Mouse (Mus musculus) heart, embryonic 16.5 days (tissue): ENCODE measurements around the gene Cfap157. TPM values are rescaled to one million over a fixed set of nuclear protein-coding genes. Genes with fewer than 3 reads are reported as not detected.

Experiments used
- ATAC-seq: fragments of 200-750 bp; cut with Nextera tagmentation; replicated peaks from 2 replicates; pipeline ENCODE4 v1.8.0; 2017; ENCODE audit warnings: moderate number of reproducible peaks; ENCODE audit not compliant: insufficient read depth, low FRiP score; ENCODE audit errors: extremely low read depth
- H3K27ac ChIP-seq: fragments of 300-500 bp; sonication (generic); 2 replicates; pipeline ENCODE4 v1.5.1; 2014; ENCODE audit warnings: mild to moderate bottlenecking, low read length, control low read depth, moderate library complexity
- H3K27me3 ChIP-seq: fragments of 300-500 bp; sonication (generic); 2 replicates; pipeline ENCODE4 v1.6.1; 2014; ENCODE audit warnings: low read length, mixed read lengths; ENCODE audit not compliant: control insufficient read depth, insufficient read depth
- H3K36me3 ChIP-seq: fragments of 300-500 bp; sonication (generic); 2 replicates; pipeline ENCODE4 v1.6.1; 2014; ENCODE audit not compliant: control insufficient read depth, insufficient read depth
- H3K4me1 ChIP-seq: fragments of 300-500 bp; sonication (generic); 2 replicates; pipeline ENCODE4 v1.6.1; 2014; ENCODE audit warnings: low read length, mixed read lengths; ENCODE audit not compliant: control insufficient read depth, insufficient read depth
- H3K4me2 ChIP-seq: fragments of 300-500 bp; sonication (generic); 2 replicates; pipeline ENCODE4 v1.6.1; 2014; ENCODE audit warnings: low read depth, mild to moderate bottlenecking, control low read depth, low read length
- H3K4me3 ChIP-seq: fragments of 300-500 bp; sonication (generic); 2 replicates; pipeline ENCODE4 v1.5.1; 2014; ENCODE audit warnings: mild to moderate bottlenecking, control low read depth, low read length
- H3K9ac ChIP-seq: fragments of 300-500 bp; sonication (generic); 2 replicates; pipeline ENCODE4 v1.6.1; 2014; ENCODE audit warnings: low read length, control low read depth
- H3K9me3 ChIP-seq: fragments of 300-500 bp; sonication (generic); replicated peaks from 2 replicates; pipeline ENCODE4 v1.6.1; 2016; ENCODE audit warnings: low read length; ENCODE audit not compliant: control insufficient read depth
- WGBS: fragments of 180-500 bp; shearing (Covaris S2); extraction: QIAGEN DNeasy Blood & Tissue Kit; methylation state at CpG from one replicate; pipeline ENCODE4 v1.1.7; 2014; 5-methylcytosine and 5-hydroxymethylcytosine counted together
- polyA plus RNA-seq: library from polyadenylated mRNA; unstranded; fragments of >200 nt; fragmentation: Nextera tagmentation; extraction: Ambion mirVana; gene quantifications from 2 replicates; pipeline ENCODE4 v1.2.1, GENCODE M21; 2015

Cfap157 gene
- polyA plus RNA-seq, 1 experiment from 2014 or later: 0.53 TPM

GRCm38 (mm10) chr2:32736306-32736829 is 47.9 kb downstream of the Cfap157 start:
- no peaks in the 10 kb centered on the region for H3K36me3 ChIP-seq
- no peak overlapping the region for H3K4me2 ChIP-seq
- ATAC-seq: no peak
- peaks cover 8% of the 10 kb centered on the region for H3K27me3 ChIP-seq
- peaks cover 19% of the 10 kb centered on the region for H3K4me1 ChIP-seq
- H3K9me3 ChIP-seq: no peaks in the 10 kb centered on the region
- 38% methylated on average over 3 of the region's 3 CpGs for WGBS
- H3K27ac ChIP-seq: 0 out of 2 replicates have a peak overlapping the region, but pooled peaks have one; percentile 3
- no peak overlapping the region for H3K9ac ChIP-seq
- H3K4me3 ChIP-seq: no peak overlapping the region

DNA sequence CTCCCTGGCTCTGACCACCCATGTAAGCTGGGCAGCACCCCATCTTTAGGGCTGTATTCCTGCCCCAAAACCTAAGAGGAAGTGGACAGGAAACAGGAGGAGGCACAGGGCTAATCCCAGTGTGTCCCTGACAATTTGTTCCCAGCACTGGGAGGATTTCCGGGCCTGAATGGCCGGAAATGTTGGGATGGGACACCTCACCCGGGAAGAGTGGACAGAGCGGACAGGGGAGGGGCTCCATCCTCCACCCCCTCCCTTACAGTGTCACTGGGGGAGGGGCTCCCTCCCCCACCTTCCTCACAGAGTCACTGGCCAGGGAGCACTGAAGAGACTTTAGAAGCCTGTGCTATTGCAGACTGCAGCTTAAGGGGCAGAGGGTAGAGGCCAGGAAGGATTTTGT is 49.3 kb downstream of the Cfap157 start:
- H3K27me3 ChIP-seq: no peaks in the 10 kb centered on the region
- peak overlapping the region; percentile 84 for H3K27ac ChIP-seq
- no peaks in the 10 kb centered on the region for H3K9me3 ChIP-seq
- no peak overlapping the region for H3K9ac ChIP-seq
- no peak overlapping the region for H3K4me3 ChIP-seq
- peaks cover 17% of the 10 kb centered on the region for H3K4me1 ChIP-seq
- peak overlapping the region; percentile 27; the same call in 1 of the 2 replicates for H3K4me2 ChIP-seq
- peak; percentile 64 for ATAC-seq
- no peaks in the 10 kb centered on the region for H3K36me3 ChIP-seq
- 59% methylated on average over 4 of the region's 4 CpGs for WGBS

- Histone ChIP-seq H3K36me3 (no peaks in the 10 kb centered on the region), H3K4me2 (no peak overlapping the region), H3K27me3 (no peaks in the 10 kb centered on the region), H3K9ac (no peak overlapping the region), H3K4me1 (peaks cover 17% of the 10 kb centered on the region), H3K4me3 (no peak overlapping the region), H3K9me3 (no peaks in the 10 kb centered on the region), H3K27ac (peak overlapping the region; percentile 84)
- ATAC-seq: peak; percentile 10; the same call in 1 of the 2 replicates
- 39% methylated on average over 4 of the region's 4 CpGs for WGBS
Observed at GRCm38 (mm10) chr2:32734480-32734879, 49.7 kb downstream of the Cfap157 start.

DNA sequence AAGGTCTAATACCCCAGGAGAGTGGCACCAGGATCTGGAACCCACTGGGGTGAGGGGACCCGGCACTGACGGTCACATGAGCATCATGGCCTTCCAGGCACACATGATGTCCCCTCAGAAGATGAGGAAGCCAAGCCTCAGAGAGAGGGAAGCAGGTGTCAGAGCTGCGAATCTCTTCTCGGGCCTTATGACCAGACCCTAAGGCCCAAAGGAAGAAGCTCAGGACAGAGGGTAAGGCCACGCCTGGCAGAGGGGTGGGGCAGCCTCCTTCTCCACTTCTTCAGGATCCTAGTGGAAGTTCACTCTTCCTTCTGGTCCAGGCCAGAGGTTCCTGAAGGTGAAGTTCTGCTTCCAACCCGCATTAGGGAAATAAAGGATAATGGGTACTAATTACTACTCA is 51.5 kb downstream of the Cfap157 start:
- ATAC-seq: no peak
- Histone ChIP-seq H3K9me3 (no peaks in the 10 kb centered on the region), H3K36me3 (no peaks in the 10 kb centered on the region), H3K27me3 (no peaks in the 10 kb centered on the region), H3K4me1 (peaks cover 17% of the 10 kb centered on the region), H3K9ac (no peak overlapping the region), H3K4me2 (peak overlapping the region; percentile 15; the same call in 1 of the 2 replicates), H3K27ac (peak overlapping the region; percentile 86), H3K4me3 (no peak overlapping the region)
- WGBS: 69% methylated on average over 6 of the region's 6 CpGs

- peak overlapping the region; percentile 15 for H3K4me2 ChIP-seq
- no peaks in the 10 kb centered on the region for H3K36me3 ChIP-seq
- peak overlapping the region; percentile 12; the same call in 1 of the 2 replicates for H3K9ac ChIP-seq
- H3K27me3 ChIP-seq: no peaks in the 10 kb centered on the region
- no peaks in the 10 kb centered on the region for H3K9me3 ChIP-seq
- ATAC-seq: no peak
- peaks cover 20% of the 10 kb centered on the region for H3K4me1 ChIP-seq
- H3K4me3 ChIP-seq: no peak overlapping the region
- 55% methylated on average over 4 of the region's 4 CpGs for WGBS
- H3K27ac ChIP-seq: peak overlapping the region; percentile 86
Observed at GRCm38 (mm10) chr2:32731911-32732310, 52.3 kb downstream of the Cfap157 start.

GRCm38 (mm10) chr2:32730854-32731253 is 53.4 kb downstream of the Cfap157 start:
- Histone ChIP-seq H3K4me1 (peaks cover 20% of the 10 kb centered on the region), H3K9ac (peak overlapping the region; percentile 52; the same call in 1 of the 2 replicates), H3K27me3 (no peaks in the 10 kb centered on the region), H3K27ac (peak overlapping the region; percentile 86), H3K4me2 (peak overlapping the region; percentile 66), H3K36me3 (no peaks in the 10 kb centered on the region), H3K9me3 (no peaks in the 10 kb centered on the region), H3K4me3 (peak overlapping the region; percentile 1)
- WGBS: 21% methylated on average over 11 of the region's 11 CpGs
- ATAC-seq: no peak

GRCm38 (mm10) chr2:32729547-32729946 is 54.7 kb downstream of the Cfap157 start:
- WGBS: 67% methylated on average over 4 of the region's 4 CpGs
- Histone ChIP-seq H3K36me3 (no peaks in the 10 kb centered on the region), H3K4me3 (peak overlapping the region; percentile 51), H3K9ac (peak overlapping the region; percentile 43), H3K27me3 (no peaks in the 10 kb centered on the region), H3K27ac (peak overlapping the region; percentile 86), H3K9me3 (no peaks in the 10 kb centered on the region), H3K4me2 (peak overlapping the region; percentile 66), H3K4me1 (peaks cover 20% of the 10 kb centered on the region)
- ATAC-seq: no peak

- Histone ChIP-seq H3K4me1 (peaks cover 18% of the 10 kb centered on the region), H3K4me3 (peak overlapping the region; percentile 51), H3K9me3 (no peaks in the 10 kb centered on the region), H3K27ac (peak overlapping the region; percentile 73), H3K4me2 (peak overlapping the region; percentile 66), H3K36me3 (no peaks in the 10 kb centered on the region), H3K9ac (peak overlapping the region; percentile 64), H3K27me3 (no peaks in the 10 kb centered on the region)
- 31% methylated on average over 7 of the region's 7 CpGs for WGBS
- ATAC-seq: peak; percentile 24; the same call in 1 of the 2 replicates
Observed at GRCm38 (mm10) chr2:32728463-32728862, 55.8 kb downstream of the Cfap157 start.

- ATAC-seq: peak; percentile 96
- 2% methylated on average over 16 of the region's 16 CpGs for WGBS
- Histone ChIP-seq H3K4me2 (peak overlapping the region; percentile 66), H3K9me3 (no peaks in the 10 kb centered on the region), H3K4me1 (peaks cover 14% of the 10 kb centered on the region), H3K4me3 (peak overlapping the region; percentile 51), H3K27me3 (no peaks in the 10 kb centered on the region), H3K27ac (peak overlapping the region; percentile 65), H3K36me3 (no peaks in the 10 kb centered on the region), H3K9ac (peak overlapping the region; percentile 64)
Observed at GRCm38 (mm10) chr2:32727435-32727834, 56.8 kb downstream of the Cfap157 start.
